Mouse (Mus musculus) spleen, embryonic (tissue): ENCODE data around the gene Zswim1.
"Not testable (repeated sequence)": the region's sequence is repeated elsewhere in the genome, so short reads cannot be mapped to it uniquely, and the experiment has no call there.

Experiments
- CTCF ChIA-PET: fragments of 350-600 bp; sonication (Branson Sonifier 250); formaldehyde crosslinking; loops from one replicate; lab custom pipeline; 2022; lab: Charles Lee

Zswim1 gene

DNA sequence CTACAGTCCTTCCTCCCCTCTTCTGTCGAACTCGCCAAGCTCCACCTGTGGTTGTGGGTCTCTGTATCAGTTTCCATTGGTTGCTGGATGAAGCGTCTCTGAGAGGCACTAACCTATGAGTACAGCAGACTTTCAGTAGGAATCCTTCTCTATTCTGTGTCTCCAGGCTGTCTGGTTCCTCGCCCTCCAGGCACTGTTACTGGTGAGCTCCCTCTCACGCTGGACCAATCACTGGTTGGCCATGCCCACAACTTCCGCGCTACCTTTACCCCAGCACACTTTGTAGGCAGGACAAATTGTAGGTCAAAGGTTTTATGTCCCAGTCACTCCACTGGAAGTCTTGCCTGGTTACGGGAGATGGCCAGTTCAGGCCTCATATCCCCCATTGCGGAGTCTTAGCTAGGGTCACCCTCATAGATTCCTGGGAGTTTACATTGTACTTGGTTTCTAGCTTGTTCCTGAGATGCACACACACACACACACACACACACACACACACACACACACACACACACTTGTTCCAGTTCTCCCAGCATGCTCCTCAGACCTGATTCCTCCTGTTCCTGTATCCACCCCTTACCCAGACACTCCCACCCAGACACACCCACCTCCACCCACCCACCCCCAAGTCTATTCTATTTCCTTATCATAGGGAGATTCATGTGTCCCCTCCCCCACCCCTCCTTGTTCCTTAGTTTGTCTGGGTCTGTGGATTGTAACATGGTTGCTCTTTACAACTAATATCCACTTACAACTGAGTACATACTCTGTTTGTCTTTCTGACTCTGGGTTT lies 37.4 kb downstream of the Zswim1 start:
- CTCF ChIA-PET, result interaction anchor here (0.6 to 1.2 kb wide), 3 partner anchors 18 to 173 kb away, joined by 3 to 5 read pairs (median 3); no protein-coding TSS in a partner anchor

DNA sequence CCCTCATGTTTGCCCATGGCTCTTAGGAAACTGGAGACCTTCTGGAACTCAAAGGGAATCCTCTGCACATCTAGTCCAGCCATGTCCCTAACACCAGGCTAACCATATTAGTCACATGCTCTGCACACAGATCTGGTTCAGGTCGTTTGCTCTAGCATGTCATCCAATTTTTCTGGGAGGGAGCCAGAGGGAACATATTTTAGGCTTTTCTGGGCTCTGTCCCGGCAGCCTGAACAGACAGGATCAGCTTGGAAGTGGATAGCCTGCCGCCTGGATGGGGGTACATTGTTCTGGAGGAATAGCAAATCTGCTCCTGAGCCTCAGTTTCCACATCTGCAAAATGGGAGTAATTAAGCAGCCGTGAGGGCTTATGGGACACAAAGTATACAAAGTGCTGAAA lies 38.6 kb downstream of the Zswim1 start:
- CTCF ChIA-PET, result no interaction called here

DNA sequence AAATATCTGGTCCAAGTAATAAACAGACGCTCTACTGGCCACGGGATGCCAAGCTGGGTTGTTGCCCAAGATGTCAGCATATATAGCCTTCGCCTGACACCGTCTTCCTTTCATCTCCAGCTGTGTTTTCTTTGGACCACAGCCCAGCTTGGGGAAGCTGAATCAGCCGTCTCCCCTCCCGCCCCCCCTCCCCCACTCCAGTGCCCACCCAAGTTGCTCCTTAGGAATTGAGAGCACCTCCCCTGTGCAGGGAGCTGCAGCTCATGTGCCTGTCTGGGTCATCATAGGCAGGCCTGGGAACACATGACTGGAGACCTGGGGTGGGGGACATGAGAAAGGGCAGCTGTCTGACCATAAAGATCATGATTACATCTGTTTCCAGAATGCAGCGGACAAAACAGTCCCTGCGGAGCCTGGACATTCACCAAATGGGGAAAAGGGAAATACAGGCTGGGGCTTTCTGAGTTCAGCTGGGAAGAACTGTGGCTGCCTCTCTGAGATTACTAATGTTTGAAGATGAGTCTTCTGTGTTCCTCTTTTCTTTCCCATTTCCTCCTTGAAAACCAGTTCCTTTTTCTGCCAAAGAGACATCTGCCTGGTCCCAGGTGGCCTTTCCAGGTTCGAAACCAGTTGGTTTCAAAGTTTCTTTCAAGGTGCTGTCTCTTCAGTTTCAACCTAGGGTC lies 39.8 kb downstream of the Zswim1 start:
- CTCF ChIA-PET, result no interaction called here

DNA sequence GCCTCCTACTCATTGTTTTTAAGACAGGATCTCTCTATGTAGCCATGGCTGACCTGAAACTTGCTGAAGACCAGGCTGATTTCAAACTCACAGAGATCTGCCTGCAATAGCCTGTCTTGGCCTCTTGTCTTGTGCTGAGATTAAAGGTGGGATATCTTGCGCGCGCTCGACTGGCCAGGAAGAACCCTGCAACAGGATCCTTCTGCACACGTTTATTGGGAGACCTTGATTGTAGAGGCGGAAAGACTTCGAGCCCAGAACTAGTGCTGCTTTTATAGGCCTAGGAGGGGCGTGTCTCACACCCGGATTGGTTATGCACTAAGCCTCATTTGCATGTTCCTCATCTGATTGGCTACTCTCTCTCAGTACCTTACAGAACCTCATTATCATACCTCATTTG lies 40.9 kb downstream of the Zswim1 start:
- CTCF ChIA-PET, result interaction anchor here (0.6 to 0.7 kb wide), 2 partner anchors 85 to 1106 kb away, joined by 3 to 6 read pairs; no protein-coding TSS in a partner anchor

DNA sequence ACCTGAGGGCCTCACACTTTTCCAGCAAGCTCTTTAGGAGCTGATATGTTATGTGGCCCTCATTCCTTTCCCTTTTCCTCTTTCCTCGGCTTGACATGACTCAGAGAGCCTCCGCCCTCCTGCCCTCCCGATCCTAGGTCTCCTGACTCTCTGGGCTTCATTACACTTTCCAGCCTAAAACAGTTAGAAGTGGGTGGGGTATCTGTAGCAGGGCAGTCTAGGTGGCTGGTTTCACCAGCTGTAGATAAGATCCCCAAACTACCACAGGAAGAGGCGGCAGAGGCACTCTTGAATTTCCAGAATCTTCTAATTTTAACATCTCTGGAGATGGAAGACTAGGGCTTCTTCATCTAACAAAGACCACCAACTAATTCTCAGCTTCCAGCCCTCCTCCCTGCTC lies 42.1 kb downstream of the Zswim1 start:
- CTCF ChIA-PET, result interaction anchor here (0.6 kb wide), 1 partner anchor 30 kb away, joined by 3 read pairs; no protein-coding TSS in a partner anchor

DNA sequence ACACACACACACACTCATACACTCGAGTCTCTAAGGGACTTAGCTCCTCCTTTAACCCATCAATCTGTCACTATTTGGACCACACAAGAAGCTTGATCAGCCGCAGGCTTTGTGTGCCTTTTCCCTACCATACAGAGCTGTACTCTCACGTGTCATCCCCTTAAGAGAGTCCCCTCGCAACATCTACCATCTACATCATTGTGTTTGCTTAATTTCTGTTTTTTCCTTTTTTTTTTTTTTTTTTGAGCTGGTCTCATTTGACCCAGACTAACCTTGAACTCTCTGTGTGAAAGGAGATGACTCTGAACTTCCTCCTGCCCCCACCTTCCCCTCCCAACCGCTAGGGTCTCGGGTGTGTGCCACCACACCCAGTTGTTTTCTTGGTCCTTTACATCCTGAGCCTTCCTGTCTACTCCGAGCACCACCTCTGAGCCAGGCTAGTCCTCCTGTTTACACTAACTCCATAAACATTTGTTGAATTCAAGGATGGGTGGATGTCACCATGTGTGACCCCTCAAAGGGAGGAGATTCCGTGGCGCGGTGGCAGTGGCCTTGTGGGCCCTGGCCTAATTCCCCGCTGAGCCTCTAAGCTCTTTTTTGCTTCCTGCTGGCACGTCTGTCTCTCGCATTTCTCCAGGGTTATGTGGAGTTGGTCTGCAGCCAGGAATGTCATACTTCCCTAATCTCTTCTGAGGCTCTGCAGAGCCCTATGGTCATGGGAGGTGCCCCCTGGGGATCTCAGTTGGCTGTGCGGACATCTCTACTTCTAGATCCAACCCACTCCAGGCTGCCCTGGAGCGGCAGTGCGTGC lies 44.5 kb downstream of the Zswim1 start:
- CTCF ChIA-PET, result interaction anchor here (0.6 to 1.4 kb wide), 3 partner anchors 9 to 12 kb away, joined by 3 to 4 read pairs (median 3); partner anchors contain the start of gene Pltp

DNA sequence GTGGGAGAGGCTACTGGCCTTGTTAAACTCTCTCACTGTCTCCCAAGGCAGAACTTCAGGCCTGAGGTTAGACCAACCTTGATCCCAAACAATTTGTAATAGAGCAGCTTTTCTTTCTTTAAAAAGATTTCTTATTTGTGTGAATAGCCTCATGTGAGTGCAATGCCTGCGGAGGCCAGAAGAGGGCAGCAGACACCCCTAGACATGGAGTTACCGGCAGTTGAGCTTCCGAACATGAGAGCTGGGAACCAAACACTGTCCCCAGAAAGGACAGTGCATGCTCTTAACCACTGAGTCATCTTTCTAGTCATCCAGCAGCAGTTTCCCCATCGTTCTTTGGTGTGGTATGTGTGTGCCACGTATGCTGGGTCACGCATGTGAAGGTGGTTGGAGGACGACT lies 45.1 kb downstream of the Zswim1 start:
- CTCF ChIA-PET, result interaction anchor here (1.4 kb wide), 2 partner anchors 10 to 11 kb away, joined by 3 to 4 read pairs; partner anchors contain the start of gene Pltp

DNA sequence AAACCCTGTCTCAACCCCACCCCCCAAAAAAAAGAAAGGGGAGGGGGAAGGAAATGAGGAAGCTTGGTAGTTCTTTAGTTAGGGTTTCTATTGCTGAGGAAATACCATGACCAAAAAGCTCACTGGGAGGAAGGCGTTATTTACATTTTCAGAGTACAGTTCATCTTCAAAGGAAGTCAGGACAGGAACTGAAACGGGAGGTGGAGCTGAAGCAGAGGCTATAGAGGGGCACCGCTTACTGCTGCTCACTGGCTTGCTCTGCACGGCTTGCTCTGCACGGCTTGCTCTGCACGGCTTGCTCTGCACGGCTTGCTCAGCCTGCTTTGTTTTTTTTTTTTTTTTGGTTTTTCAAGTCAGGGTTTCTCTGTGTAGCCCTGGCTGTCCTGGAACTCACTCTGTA lies 46.0 kb downstream of the Zswim1 start:
- CTCF ChIA-PET, result no interaction called here

DNA sequence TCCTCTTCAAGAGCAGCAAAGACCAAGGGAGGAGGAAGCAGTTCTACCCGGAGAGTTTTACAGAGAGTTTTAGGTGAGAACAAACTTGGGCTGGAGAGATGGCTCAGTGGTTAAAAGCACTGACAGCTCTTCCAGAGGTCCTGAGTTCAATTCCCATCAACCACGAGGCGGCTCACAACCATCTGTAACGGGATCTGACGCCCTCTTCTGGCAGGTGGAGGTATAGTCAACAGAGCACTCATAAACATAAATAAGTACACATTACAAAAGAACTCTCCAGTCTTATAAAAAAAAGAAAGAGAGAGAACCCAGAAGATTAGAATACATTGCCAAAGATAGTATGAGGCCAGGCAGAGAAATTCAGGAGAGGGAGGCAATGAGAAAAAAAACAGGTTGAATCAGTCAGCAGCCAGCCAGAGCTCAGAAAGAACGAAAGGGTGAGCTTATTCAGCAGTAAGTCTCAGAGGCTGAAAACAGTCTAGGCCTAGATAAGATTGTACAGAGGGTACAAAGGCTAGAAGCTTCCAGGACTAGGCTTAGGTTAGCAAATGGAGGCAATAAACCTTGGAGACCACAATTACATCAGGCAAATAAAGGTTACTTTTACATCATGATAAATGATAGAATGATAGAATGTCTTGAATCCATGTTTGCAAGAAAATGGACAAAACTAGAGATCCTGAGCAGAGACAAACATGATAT lies 49.3 kb downstream of the Zswim1 start:
- CTCF ChIA-PET, result no interaction called here

DNA sequence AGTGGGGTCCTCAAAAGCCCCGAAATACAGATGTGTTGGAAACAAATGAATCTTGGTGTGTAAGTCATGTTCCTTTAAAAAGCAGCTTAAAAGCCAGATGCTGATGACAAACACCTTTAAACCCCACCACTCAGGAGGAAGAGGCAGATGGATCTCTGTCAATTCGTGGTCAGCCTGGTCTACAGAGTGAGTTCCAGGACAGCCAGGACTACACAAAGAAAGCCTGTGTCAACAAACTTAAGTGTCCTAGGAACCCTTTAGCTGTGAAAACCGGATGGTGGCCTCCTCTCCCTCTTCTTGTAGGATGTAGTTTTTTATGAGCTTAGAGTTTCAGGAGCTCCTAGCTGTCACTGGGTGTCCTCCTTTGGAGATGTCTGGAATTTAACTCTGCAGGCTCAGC lies 51.1 kb downstream of the Zswim1 start:
- CTCF ChIA-PET, result interaction anchor here (0.6 kb wide), 1 partner anchor 135 kb away, joined by 14 read pairs; no protein-coding TSS in a partner anchor

DNA sequence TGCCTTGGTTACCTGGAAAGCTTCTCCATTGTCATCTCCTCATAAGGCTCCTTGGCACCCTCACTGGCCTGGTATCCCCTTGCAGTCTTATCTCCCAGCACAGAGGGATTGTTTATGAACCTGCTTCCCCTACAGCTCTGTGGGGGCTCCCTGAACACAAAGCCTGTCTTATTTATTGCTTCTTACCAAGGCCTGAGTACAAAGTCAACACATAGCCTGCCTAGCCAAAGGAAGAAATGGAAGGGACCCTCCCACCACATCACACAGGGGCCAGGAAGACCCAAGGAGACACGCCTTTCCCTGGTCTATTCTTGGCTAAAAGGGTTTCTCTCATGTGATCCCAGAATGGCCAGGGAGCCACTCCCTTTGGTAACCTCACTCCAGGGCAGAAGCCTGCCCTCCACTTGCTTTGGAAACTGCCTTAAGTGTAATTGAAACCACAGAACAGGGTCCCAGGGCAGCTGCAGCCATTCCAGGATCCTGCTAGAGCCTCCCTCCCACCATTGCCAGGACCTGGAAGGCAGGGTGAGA lies 51.8 kb downstream of the Zswim1 start:
- CTCF ChIA-PET, result no interaction called here

DNA sequence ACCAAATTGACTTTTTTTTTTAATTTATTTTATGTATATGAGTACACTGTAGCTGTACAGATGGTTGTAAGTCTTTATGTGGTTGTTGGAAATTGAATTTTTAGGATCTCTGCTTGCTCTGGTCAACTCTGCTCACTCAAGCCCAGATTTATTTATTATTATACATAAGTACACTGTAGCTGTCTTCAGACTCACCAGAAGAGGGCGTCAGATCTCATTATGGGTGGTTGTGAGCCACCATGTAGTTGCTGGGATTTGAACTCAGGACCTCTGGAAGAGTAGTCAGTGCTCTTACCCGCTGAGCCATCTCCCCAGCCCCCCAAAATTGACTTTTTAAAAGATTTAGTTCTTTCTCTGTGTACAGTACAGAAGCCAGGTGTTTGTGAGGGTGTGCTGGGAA lies 53.2 kb downstream of the Zswim1 start:
- CTCF ChIA-PET, result not testable (repeated sequence)
